Comparison of ENCODE assay signal across 21 mouse cellular contexts in the genomic region with DNA sequence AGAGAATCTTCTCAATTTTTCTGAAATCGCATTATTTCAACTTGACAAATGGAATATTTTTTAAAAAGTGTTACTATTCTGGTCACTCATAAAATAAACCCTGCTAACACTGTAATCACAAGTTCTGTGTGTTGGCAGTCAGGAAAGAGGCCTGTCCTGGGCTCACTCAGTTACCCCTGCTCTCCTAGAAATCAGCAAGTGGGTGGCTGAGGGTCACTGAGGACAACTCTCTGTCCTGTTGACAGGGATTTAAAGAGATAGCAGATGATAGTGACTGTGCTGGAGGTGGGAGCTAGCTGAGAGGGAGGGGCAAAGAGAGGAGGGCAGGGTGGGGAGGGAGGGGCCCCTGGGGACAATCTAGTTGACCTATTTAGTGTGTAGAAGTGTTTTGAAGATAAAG. TPM values are rescaled to one million over a fixed set of nuclear protein-coding genes. Genes with fewer than 3 reads are reported as not detected.
A peak's percentile ranks its signal among the peaks of the same experiment; 100 is the strongest.
DNase-seq lines count a peak whose midpoint lies in the region; ATAC-seq and TF ChIP-seq lines count a peak whose summit lies in the region.
"Had no signal": no experiment of that assay in that cellular context is flagged by ENCODE, and none has a peak within 500 bp of the region (broad histone marks: within the 10 kb centered on the region; RNA-seq: fewer than 3 reads in every experiment).

No protein-coding gene starts in this region.

- WGBS in heart, adult 2 months = 58% methylated on average over 1 of the region's 1 CpGs
- 50% methylated on average over 1 of the region's 1 CpGs for WGBS in heart, embryonic 14.5 days
- WGBS in intestine, embryonic 15.5 days = 98% methylated on average over 1 of the region's 1 CpGs

- H3K4me1 ChIP-seq in heart, adult 2 months (ENCODE audit: control insufficient read depth, insufficient read depth, low read length) = peaks cover 1% of the 10 kb centered on the region; the same call in 1 of the 2 replicates
- H3K4me1 ChIP-seq in heart, embryonic 14.5 days (ENCODE audit: control insufficient read depth in 2 of 2, insufficient read depth in 2 of 2, low read length in 2 of 2) = peaks cover 6 to 26% of the 10 kb centered on the region in 2 experiments
- H3K4me1 ChIP-seq in intestine, embryonic 15.5 days (replicated peaks) = no peaks in the 10 kb centered on the region
- H3K4me1 ChIP-seq: forebrain, embryonic 12.5 days; limb, embryonic 15.5 days; midbrain, embryonic 13.5 days; neural tube, embryonic 13.5 days had no signal

- DNase-seq in ES-CJ7 (ENCODE audit: low read depth, low spot score) = peak; percentile 8
- DNase-seq in heart, adult 2 months = peak in 1 of 2 experiments; percentile 54
- DNase-seq in adrenal gland, postnatal 14 days = no peak
- DNase-seq in adrenal gland, postnatal 25 days = no peak
- DNase-seq: B cell, adult 2 months; cerebellum, adult 18-20 months; kidney, adult 9 months; kidney, postnatal 25 days; lung, postnatal 10 days; right cerebral cortex, postnatal 14 days had no signal

- no peaks in the 10 kb centered on the region for H3K9me3 ChIP-seq in heart, embryonic 14.5 days (ENCODE audit: control insufficient read depth, low read length)
- H3K9me3 ChIP-seq in intestine, embryonic 15.5 days = no peaks in the 10 kb centered on the region
- H3K9me3 ChIP-seq: forebrain, embryonic 12.5 days; limb, embryonic 15.5 days; midbrain, embryonic 13.5 days; neural tube, embryonic 13.5 days had no signal

- H3K27me3 ChIP-seq in heart, adult 2 months (ENCODE audit: control insufficient read depth, insufficient read depth, low read length) = no peaks in the 10 kb centered on the region
- H3K27me3 ChIP-seq in heart, embryonic 14.5 days (ENCODE audit: control insufficient read depth, insufficient read depth, low read length) = no peaks in the 10 kb centered on the region
- no peaks in the 10 kb centered on the region for H3K27me3 ChIP-seq in intestine, embryonic 15.5 days (replicated peaks)
- H3K27me3 ChIP-seq: forebrain, embryonic 12.5 days; limb, embryonic 15.5 days; midbrain, embryonic 13.5 days; neural tube, embryonic 13.5 days had no signal

- peak; percentile 64 for TF ChIP-seq EP300 in heart, adult 2 months (IDR thresholded peaks at IDR 0.05; ENCODE audit: insufficient read depth, low read depth, low read length)

- peaks cover 3% of the 10 kb centered on the region; the same call in 1 of the 2 replicates for H3K36me3 ChIP-seq in heart, adult 2 months (ENCODE audit: control insufficient read depth, insufficient read depth, low read length)
- H3K36me3 ChIP-seq in heart, embryonic 14.5 days (ENCODE audit: control insufficient read depth, insufficient read depth, low read length) = no peaks in the 10 kb centered on the region
- no peaks in the 10 kb centered on the region for H3K36me3 ChIP-seq in intestine, embryonic 15.5 days
- H3K36me3 ChIP-seq: forebrain, embryonic 12.5 days; limb, embryonic 15.5 days; midbrain, embryonic 13.5 days; neural tube, embryonic 13.5 days had no signal

- TF ChIP-seq CTCF in heart, adult 2 months (IDR thresholded peaks at IDR 0.05) = no peak

- H3K4me3 ChIP-seq in heart, adult 2 months = no peak overlapping the region
- no peak overlapping the region for H3K4me3 ChIP-seq in heart, embryonic 14.5 days (ENCODE audit: control insufficient read depth in 1 of 2, insufficient read depth in 1 of 2, low read depth in 1 of 2, low read length in 2 of 2)
- no peak overlapping the region for H3K4me3 ChIP-seq in intestine, embryonic 15.5 days (replicated peaks)
- H3K4me3 ChIP-seq: forebrain, embryonic 12.5 days; limb, embryonic 15.5 days; midbrain, embryonic 13.5 days; neural tube, embryonic 13.5 days had no signal

- ATAC-seq in heart, embryonic 14.5 days (ENCODE audit: insufficient number of reproducible peaks, insufficient read depth, low FRiP score, low read depth) = peak; percentile 54; the same call in 1 of the 2 replicates
- ATAC-seq in intestine, embryonic 15.5 days = 0 out of 2 replicates have a peak, but pooled peaks have one; percentile 22
- ATAC-seq in megakaryocyte progenitor cell, adult 5-6 weeks (replicated peaks; ENCODE audit: poor library complexity) = no peak
- ATAC-seq: midbrain, embryonic 13.5 days had no signal

- no peak for TF ChIP-seq POLR2A in heart, adult 2 months (IDR thresholded peaks at IDR 0.05; ENCODE audit: insufficient read depth, low read depth, low read length)

- H3K27ac ChIP-seq in heart, adult 2 months = peak overlapping the region; percentile 78
- H3K27ac ChIP-seq in heart, embryonic 14.5 days (replicated peaks in 1 of 2; ENCODE audit: control insufficient read depth in 1 of 2, insufficient read depth in 1 of 2, low read depth in 2 of 2, low read length in 2 of 2) = peak overlapping the region in 1 of 2 experiments; percentile 41; a peak in 2 of 4 replicates
- no peak overlapping the region for H3K27ac ChIP-seq in intestine, embryonic 15.5 days
- H3K27ac ChIP-seq: forebrain, embryonic 12.5 days; limb, embryonic 15.5 days; midbrain, embryonic 13.5 days; neural tube, embryonic 13.5 days had no signal

- H3K9ac ChIP-seq in heart, adult 2 months (ENCODE audit: low read depth, low read length) = no peak overlapping the region
- no peak overlapping the region for H3K9ac ChIP-seq in heart, embryonic 14.5 days (ENCODE audit: low read length)
- H3K9ac ChIP-seq in intestine, embryonic 15.5 days = no peak overlapping the region
- H3K9ac ChIP-seq: forebrain, embryonic 12.5 days; limb, embryonic 15.5 days; midbrain, embryonic 13.5 days; neural tube, embryonic 13.5 days had no signal

- H3K4me2 ChIP-seq in heart, embryonic 14.5 days (ENCODE audit: low read length) = no peak overlapping the region
- H3K4me2 ChIP-seq in intestine, embryonic 15.5 days (replicated peaks) = no peak overlapping the region
- H3K4me2 ChIP-seq: forebrain, embryonic 12.5 days; limb, embryonic 15.5 days; midbrain, embryonic 13.5 days; neural tube, embryonic 13.5 days had no signal

- intact Hi-C loops in heart, adult 2 months (cut with DNase I) = loop anchor here (5.0 kb wide), 1 partner anchor 34 kb away; the partner anchor contains the start of gene Myoz2

- H3K79me2 ChIP-seq in heart, adult 2 months (replicated peaks; ENCODE audit: control insufficient read depth, insufficient read depth, low read length) = no peaks in the 10 kb centered on the region

RNA-seq across cellular contexts. Expression of gene Myoz2, which starts 36.2 kb away (rescaled TPM):
- 1,000 to 10,000 TPM; 1,454 to 1,834 TPM for total RNA-seq in heart, adult 2 months (2021)
- polyA plus RNA-seq in heart, adult 2 months (2012; rRNA removed) = 691 and 950 TPM in 2 replicates
- 230 and 232 TPM in 2 replicates for polyA plus RNA-seq in heart, embryonic 14.5 days (2014; fragmentation: Nextera tagmentation; extraction: Ambion mirVana)
- polyA plus RNA-seq in intestine, embryonic 15.5 days (2015; fragmentation: Nextera tagmentation; extraction: Ambion mirVana) = 0.59 TPM in 1 of 2 replicates, not detected in the other
- not detected in 2 replicates for total RNA-seq in adrenal gland, postnatal 14 days (2021)
- not detected in 2 replicates for total RNA-seq in megakaryocyte progenitor cell, adult 5-6 weeks (2015)
- not detected in 2 replicates for total RNA-seq in megakaryocyte progenitor cell, adult 5-6 weeks (2017)
- total RNA-seq in adrenal gland, postnatal 25 days (2021) = not detected in 2 replicates
- total RNA-seq: common myeloid progenitor, adult 5-6 weeks; megakaryocyte, adult 5-6 weeks had no signal
- polyA plus RNA-seq: forebrain, embryonic 12.5 days; midbrain, embryonic 13.5 days; spleen, adult 2 months; thymus, postnatal 0 days had no signal

Comparison
In these comparisons a context has a peak if more than half of its experiments do, and no peak if none do; other contexts are left out.
1. RNA of gene Myoz2, which starts 36.2 kb away (total RNA-seq): 1,454 to 1,834 TPM in heart, adult 2 months; not detected in adrenal gland, postnatal 14 days, not detected in megakaryocyte progenitor cell, adult 5-6 weeks and not detected in adrenal gland, postnatal 25 days; every median in the first group is over 1,000 times any median in the second.